Mouse (Mus musculus): ENCODE data around the gene Mrpl55.
"Not testable (repeated sequence)": the region's sequence is repeated elsewhere in the genome, so short reads cannot be mapped to it uniquely, and the experiment has no call there.

DNA sequence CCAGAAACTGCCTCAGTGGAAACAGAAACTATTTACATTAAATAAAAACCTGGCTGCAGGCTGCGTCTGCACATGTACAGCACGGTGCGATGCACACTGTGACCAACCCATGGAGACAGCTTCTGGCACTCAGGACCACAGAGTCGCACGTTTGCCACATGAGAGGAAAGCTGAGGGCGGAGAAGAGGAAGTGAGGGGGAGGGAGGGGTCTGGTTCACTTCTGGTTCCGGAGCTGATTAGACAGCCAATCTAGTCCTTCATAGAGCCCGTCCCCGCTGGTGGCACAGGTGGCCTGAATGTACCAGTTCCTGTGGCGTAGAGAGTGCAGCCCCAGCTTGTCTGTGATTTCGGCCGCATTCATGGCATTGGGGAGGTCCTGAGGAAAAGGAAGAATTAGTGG lies 10.0 kb downstream of the Mrpl55 start:
- TF ChIP-seq USF1 (IDR thresholded peaks at IDR 0.05; ENCODE audit: low read depth); REST (IDR thresholded peaks at IDR 0.05; ENCODE audit: insufficient read depth, insufficient read length); POLR2A (IDR thresholded peaks at IDR 0.05; ENCODE audit: insufficient read length, low read depth); MYOG (IDR thresholded peaks at IDR 0.05; ENCODE audit: control insufficient read depth in 1 of 3, insufficient read depth in 1 of 3, insufficient read length in 2 of 3, low read depth in 2 of 3); TCF12 (IDR thresholded peaks at IDR 0.05; ENCODE audit: insufficient read depth, poor library complexity, severe bottlenecking); POLR2AphosphoS2 (IDR thresholded peaks at IDR 0.05; ENCODE audit: insufficient read length, low read depth); MYOD1 (IDR thresholded peaks at IDR 0.05; ENCODE audit: control insufficient read depth in 1 of 3, insufficient read length in 2 of 3, low read depth in 2 of 3): not testable (repeated sequence)

Data from myocyte (in vitro differentiated cells).